Mouse (Mus musculus) lung, postnatal 0 days (tissue): ENCODE measurements around the gene Pcp4l1.

Experiments
- CTCF ChIP-seq: IDR thresholded peaks from 2 replicates; pipeline ENCODE4 v1.5.1; 2016; ENCODE audit warnings: antibody characterized with exemption, mild to moderate bottlenecking
- EP300 ChIP-seq: IDR thresholded peaks from 2 replicates; pipeline ENCODE4 v1.6.1; 2016; ENCODE audit warnings: antibody characterized with exemption, mild to moderate bottlenecking, control low read depth

GRCm38 (mm10) chr1:171195887-171196397 lies at the start of gene Pcp4l1:
- TF ChIP-seq CTCF (no peak), EP300 (no peak)
